Mouse (Mus musculus) telencephalon, adult 2 months (tissue): ENCODE results near the gene Spam1.

Experiments used
- DNase-seq: peaks from one replicate; pipeline ENCODE4 v3.0.0-alpha.2; 2011; ENCODE audit warnings: low read depth, low spot score

Spam1 gene

DNA sequence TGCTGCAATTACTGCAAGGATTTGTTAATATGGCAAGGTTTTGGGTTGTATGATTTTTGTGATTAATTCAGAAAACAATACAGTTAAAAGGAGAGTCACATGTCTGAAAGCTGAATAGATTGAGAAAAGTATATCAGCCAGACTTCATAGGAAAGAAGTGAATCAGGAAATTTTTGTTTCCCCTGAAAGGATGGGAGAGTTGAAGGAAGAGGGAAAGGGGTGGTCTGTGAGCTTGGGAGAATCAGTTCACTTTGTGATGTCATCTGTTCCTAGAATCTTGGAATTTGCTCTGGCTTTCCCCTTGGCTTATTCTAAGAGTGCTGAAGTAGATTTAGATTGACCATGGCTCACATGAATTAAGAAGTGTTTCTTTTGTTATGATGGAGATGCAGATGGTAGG, at the start of gene Spam1:
Spam1 (plus strand) TSS at position 301 of the 400 bp plus-strand sequence.
- no peak for DNase-seq

DNA sequence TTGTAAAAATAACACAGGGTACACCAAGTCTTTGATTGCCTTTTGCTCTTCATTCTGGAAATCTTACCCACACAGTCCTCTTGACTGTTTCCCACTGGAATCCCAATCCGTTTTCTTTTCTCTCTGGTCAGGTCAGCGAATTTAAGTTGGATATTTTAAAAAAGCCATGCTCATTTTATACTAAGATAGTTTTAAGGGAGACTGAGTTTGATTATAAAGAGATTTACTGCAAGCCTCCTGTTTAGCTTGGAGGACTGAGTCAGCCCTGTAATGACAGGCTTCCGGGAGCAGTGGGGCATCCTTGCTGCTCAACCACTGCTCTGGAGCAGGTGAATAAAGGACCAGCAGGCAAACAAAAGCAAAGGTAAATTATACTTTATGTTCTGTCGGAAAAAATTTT, 43.0 kb upstream of the Spam1 start, which contains the start of gene Hyal4:
Hyal4 (plus strand) TSS at position 301 of the 400 bp plus-strand sequence.
- DNase-seq: no peak

DNA sequence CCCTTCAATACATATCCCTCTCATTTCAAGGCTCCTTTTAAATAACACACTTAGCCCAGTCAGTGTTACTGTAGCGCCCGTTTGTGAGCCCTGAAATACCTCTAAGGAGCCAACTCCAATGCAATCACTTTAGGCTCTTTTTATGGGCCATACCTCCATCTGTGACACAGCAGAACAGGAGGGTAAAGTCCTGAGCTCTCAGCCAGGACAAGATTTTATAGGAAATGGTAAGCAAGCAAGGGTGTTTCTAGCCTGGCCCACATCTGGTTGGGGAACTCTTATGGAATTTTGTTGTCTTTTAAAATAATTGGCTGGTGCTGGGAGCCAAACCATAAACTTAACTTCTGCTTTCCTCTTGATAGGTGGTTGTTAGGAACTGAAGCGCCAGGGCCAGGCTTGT, 31.7 kb upstream of the Spam1 start:
- no peak for DNase-seq

DNA sequence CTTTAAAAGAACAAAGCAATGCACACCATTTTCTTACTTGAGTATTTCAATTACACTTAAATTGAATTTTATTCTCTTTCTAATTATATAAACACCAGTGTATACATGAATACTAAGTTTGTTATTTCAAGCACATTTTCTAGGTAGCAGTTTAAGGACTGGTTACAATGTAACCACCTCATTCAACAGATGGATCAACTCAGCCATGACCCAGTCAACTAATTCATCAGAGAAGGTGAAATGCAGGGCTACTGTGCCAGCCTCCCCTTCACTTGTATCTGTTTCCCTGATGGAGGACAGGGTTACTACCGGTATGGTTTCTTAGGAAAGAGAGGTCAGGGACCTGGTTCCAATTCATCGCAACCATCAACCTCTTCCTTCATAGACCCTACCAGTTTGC, 24.7 kb upstream of the Spam1 start:
- no peak for DNase-seq

DNA sequence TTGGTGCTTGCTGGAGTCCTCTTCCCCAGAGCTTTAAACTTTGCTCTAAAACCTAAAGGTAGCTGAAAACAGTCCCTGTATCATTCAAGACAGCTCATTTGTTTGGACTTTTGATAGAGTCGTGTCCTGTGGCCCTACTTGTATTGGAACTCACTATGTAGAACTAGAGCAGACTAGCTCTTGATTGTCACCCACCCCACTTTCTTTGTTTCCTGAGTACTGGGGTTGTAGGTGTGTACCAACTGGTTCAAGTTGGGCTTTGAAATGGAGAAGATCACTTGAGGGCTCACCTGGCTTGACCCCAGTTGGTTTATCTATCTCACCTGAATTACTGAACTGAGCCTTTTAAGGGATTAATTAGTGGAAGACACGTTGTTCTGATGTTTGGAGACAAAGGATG, 11.8 kb upstream of the Spam1 start:
- no peak for DNase-seq

DNA sequence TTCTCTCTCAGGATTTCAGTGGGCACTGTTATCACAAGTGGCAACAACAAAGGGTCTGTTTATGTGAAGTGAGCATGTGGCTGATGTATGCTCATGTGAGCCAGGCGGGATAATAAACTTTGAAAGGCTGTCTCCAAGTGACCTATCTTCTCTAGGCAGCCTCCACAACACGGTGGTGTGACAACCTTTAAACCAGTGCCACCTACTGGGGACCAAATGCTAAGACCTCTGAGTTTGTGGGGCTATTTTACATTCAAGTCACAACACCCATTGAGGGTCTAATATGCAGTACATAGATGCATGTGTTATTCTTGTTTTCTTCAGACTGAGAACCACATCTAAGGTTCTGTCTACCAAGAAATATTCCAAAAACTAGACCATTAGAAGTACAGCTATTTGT, 31.1 kb downstream of the Spam1 start:
- no peak for DNase-seq
